Mouse (Mus musculus) cortical plate, adult 2 months (tissue): Measurements from ENCODE around the gene Coro1b.

Experiments used
- CTCF ChIP-seq: fragments of 200-500 bp; IDR thresholded peaks from 2 replicates; pipeline ENCODE4 v1.5.1; 2011; ENCODE audit warnings: mild to moderate bottlenecking, control low read depth, low read length; ENCODE audit not compliant: insufficient read depth; ENCODE audit errors: extremely low read depth
- POLR2A ChIP-seq: fragments of 200-500 bp; IDR thresholded peaks from 2 replicates; pipeline ENCODE4 v1.6.1; 2011; ENCODE audit warnings: mild to moderate bottlenecking, low read length, control low read depth; ENCODE audit not compliant: insufficient read depth; ENCODE audit errors: extremely low read depth

GRCm38 (mm10) chr19:4193129-4193528, 44.7 kb downstream of the Coro1b start:
- TF ChIP-seq POLR2A: no peak
- TF ChIP-seq CTCF: no peak
